Mouse (Mus musculus) pancreas, adult 10 weeks (tissue): ENCODE results near the gene Zpr1. TPM values are rescaled to one million over a fixed set of nuclear protein-coding genes. Genes with fewer than 3 reads are reported as not detected.

ENCODE experiments used
- polyA plus RNA-seq: library from polyadenylated mRNA; stranded (reverse); fragments of 350-450 nt; fragmentation: Illumina TruSeq; extraction: RNeasy Lipid Tissue Mini Kit (QIAGEN cat#74804); gene quantifications from one replicate; pipeline ENCODE4 v1.2.3, GENCODE M21; 2015; ENCODE audit warnings: low read depth, low replicate concordance; ENCODE audit not compliant: insufficient read depth

The Zpr1 gene
- polyA plus RNA-seq, result 10.3 TPM

DNA sequence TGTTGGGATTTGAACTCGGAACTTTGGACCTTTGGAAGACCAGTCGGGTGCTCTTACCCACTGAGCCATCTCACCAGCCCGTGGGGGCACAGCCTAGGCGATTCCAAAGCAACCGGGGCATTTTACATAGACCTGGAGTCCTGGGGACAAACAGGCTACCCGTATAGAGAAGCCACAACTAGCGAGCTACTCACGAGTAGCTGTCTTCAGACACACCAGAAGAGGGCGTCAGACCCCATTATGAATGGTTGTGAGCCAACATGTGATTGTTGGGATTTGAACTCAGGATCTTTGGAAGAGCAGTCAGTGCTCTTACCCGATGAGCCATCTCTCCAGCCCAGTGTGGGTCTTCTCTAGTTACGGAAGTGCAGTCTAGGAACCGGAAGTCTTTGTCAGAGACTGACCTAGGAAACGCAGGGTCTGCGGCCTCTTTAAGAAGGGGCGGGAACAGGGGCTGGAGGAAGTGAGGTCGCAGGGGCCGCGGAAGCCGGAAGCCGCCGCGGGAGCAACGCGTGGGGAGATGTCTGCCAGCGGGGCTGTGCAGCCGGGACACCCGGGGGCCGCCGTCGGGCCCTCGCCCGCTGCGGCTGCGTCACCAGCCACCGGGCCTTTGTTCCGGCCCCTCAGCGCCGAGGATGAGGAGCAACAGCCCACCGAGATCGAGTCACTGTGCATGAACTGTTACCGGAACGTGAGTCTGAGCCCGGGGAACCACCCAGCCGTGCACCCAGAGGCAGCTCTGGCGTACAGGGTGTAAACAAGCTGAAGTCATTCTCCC, at the start of gene Zpr1:
Gene Zpr1, plus strand, starts transcription at position 388 of the 778 bp plus-strand sequence.

DNA sequence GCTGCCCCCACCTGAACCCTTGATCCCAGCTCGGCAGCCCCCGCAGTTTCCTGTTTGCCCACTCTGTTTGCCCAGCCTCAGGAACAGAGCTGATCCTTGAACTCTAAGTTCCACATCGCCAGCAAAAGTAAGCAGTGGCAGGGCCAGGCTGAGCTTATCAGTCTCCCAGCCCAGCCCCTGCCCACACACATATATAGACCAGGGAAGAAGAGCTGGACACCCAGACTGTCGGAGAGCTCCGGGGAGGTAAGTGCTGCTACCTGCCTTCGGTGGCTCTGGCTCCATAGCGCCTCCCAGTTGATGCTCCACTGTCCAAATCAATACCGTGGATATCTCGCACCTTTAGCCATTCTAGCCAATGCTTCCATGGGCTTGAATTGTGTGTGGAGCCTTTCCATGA, 44.4 kb upstream of the Zpr1 start, which contains the start of gene Apoa1:
Gene Apoa1, plus strand, starts transcription at position 90 of the 400 bp plus-strand sequence.

DNA sequence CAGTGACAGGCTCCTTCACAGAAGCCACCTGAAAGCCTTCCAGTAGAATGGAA, 37.4 kb upstream of the Zpr1 start, which contains the start of gene Apoc3:
Gene Apoc3, minus strand, starts transcription at position 41 of the 53 bp plus-strand sequence.

DNA sequence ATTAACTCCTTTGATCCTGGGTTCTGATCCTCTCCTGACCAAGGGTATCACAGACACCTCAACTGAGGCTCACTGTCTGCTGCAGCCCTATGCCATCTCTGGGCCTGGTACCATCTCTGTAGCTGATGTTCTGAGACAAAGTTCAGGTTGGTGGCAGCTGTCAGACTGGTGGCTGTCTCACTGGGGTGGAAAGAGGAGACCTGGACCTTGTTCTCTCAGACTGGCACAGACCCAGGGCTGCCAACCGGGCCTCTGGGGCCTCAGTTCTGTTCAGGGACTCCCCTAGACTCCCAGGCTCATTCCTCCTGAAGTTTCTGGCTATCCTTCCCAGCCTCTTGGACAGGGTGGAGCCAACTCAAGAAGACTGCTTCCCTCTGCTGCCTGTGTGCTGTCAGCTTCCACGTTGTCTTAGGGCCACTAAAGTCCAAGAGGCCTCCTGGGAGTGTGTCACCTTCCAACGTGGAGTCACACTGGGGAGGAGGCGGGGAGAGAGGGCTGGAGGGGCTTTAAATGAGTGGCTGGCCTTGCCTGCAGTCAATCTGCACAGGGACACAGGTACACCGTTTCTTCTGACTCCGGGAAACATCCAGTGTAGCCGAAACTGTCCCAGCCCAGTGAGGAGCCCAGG, 32.2 kb upstream of the Zpr1 start, which contains the start of gene Apoa4:
Gene Apoa4, plus strand, starts transcription at position 171 of the 628 bp plus-strand sequence.

DNA sequence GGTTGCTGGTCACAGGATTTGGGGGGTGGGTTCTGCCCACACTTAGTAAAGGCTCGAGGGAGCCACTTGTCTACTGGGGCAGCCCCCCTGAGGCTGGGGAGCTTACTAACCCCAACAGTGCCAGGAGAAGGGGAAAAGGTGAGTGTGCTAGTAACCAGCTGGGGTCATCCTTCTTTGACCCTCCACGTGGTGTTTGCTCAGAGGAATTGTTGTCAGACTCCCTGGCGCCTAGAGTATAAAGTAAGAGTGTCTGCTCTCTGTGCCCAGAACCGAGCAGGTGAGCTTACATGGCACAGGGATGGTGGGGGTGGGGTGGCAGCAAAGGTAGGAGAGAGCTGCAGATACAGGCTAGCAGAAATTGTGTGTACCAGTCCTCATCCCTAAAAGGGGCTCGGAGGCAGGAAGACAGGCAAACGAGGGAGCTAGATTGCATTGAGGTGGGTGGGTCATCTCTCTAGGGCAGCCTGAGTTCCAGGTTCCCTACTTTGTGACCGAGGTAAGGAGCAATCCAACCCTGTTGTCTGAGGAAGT, 4.5 kb upstream of the Zpr1 start, which contains the start of gene Apoa5:
Gene Apoa5, plus strand, starts transcription at position 291 of the 531 bp plus-strand sequence.

DNA sequence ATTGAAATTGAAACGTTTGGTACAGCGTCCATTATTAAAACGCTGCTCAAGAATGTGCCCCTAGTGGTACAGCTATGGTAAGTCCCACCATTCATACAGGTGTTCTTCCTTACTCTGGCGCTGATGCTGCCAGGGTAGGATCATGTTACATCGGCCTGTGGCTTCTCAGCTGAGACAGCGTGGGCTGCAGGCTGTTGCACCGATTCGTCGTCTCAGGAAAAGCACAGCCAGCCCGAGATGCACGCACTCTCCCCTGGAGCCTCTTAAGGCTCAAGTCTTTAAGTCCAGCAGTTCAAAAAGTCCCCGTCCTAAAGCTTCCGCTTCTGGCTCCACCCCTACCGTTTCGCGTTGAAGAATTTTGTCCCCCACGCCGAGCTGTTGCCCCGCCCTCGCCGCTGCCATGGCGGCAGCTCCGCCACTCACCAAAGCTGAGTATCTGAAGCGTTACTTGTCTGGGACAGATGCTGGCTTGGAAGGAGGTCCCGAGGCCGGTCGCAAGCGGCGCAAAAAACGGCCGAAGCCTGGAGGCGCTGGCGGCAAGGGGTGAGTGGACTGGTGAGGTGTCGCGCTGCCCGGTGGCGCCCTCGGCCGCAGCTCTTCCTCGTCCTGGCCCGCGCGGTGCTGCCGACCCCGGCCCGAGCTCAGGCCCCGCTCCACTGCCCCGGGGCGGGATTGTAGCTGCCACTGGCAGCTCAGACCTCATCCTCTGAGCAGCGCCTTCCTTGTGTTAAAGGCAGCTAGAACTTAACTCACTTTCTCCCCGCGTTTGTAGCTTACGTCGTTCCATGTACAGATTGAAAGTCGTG, 10.0 kb downstream of the Zpr1 start, which contains the start of gene Bud13:
Gene Bud13, plus strand, starts transcription at position 378 of the 806 bp plus-strand sequence.

DNA sequence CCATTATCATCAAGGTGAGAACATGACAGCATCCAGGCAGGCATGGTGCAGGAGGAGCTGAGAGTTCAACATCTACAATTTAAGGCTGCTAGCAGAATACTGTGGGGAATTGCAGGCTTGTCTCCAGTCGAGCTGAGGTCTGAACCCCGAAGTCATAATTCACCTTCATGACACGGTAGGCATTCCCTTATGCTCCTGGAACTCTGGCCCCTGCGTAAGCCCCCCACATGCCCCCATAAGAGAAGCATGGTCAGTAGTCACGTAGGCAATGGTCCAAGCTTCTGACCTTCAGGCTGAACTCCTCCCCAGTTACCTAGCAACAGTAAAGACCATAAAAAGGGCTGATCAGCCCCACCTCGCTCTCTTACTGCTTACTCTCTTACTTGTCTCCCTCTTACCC, 47.0 kb downstream of the Zpr1 start, which contains the start of gene 4931429L15Rik:
Gene 4931429L15Rik, minus strand, starts transcription at position 101 of the 400 bp plus-strand sequence.

Other genes starting within 250 kb of the Zpr1 start
- gene Apoa1, start 44.5 kb upstream of the Zpr1 start, polyA plus RNA-seq, result not detected
- not detected for gene Apoc3, start 37.4 kb upstream of the Zpr1 start, polyA plus RNA-seq
- gene Apoa4, start 32.4 kb upstream of the Zpr1 start, polyA plus RNA-seq, result not detected
- gene Apoa5, start 4.4 kb upstream of the Zpr1 start, polyA plus RNA-seq, result not detected
- gene Bud13, start 9.9 kb downstream of the Zpr1 start, polyA plus RNA-seq, result 5.6 TPM
- gene 4931429L15Rik, start 46.9 kb downstream of the Zpr1 start, polyA plus RNA-seq, result not detected